Mouse (Mus musculus): ENCODE measurements around the gene Bsdc1.
"Not testable (repeated sequence)": the region's sequence is repeated elsewhere in the genome, so short reads cannot be mapped to it uniquely, and the experiment has no call there.

- TF ChIP-seq CTCF, POLR2A (IDR thresholded peaks at IDR 0.05; ENCODE audit: insufficient read depth, low read depth, low read length): not testable (repeated sequence)
Observed at GRCm38 (mm10) chr4:129528901-129529300, 67.5 kb downstream of the Bsdc1 start.
